Mouse (Mus musculus): ENCODE results near the gene Dhrs11.

DNA sequence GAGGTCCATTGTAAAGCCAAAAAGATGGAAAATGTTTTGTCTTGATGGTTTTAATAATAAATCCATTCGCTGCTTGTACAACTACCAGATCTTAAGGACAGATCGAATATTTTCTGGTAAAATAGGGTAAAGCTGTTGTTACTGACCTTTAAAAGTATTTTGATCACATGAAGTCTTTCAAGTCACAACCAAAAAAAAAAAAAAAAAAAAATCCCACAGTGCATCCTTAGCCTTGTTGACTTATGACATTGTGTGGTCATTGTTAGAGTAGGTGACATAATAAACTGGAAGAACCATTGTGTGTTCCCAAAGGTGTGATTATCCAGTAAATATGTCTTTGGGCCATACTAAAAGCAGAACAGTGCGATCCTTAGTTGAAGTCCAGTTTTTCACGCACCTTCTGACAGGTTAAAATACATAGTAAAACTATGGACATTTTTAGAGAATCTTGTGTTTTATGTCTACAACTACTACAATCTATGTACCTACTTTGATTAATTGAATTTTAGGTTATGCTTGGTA, 42.8 kb upstream of the Dhrs11 start:
- TF ChIP-seq EP300 (optimal IDR thresholded peaks at IDR 0.05) (no peak), CTCF (IDR thresholded peaks at IDR 0.05; ENCODE audit: low read depth) (no peak)

Data from stomach, postnatal 0 days (tissue).